Comparison of ENCODE assay signal across 17 mouse cellular contexts in genomic region chr8:122935912-122936311, GRCm38 (mm10).
A peak's percentile ranks its signal among the peaks of the same experiment; 100 is the strongest.
DNase-seq lines count a peak whose midpoint lies in the region; ATAC-seq and TF ChIP-seq lines count a peak whose summit lies in the region.
"Had no signal": no experiment of that assay in that cellular context is flagged by ENCODE, and none has a peak within 500 bp of the region (broad histone marks: within the 10 kb centered on the region; RNA-seq: fewer than 3 reads in every experiment).

No protein-coding gene starts in this region.

- DNase-seq in forebrain, postnatal 0 days = no peak
- DNase-seq in layer of hippocampus, adult 2 months (ENCODE audit: low spot score in 2 of 2) = no peak
- DNase-seq in layer of hippocampus, adult 9-10 months (ENCODE audit: low spot score) = no peak
- no peak for DNase-seq in MEL (ENCODE audit: low read depth, low spot score)
- no peak for DNase-seq in right cerebral cortex, postnatal 14 days
- DNase-seq in adrenal gland, adult 18-20 months (ENCODE audit: low spot score in 2 of 2) = no peak
- DNase-seq: adrenal gland, adult 8-10 months; adrenal gland, postnatal 36 days; heart, adult 18-20 months; heart, postnatal 10 days; heart, postnatal 4 days had no signal

- TF ChIP-seq POLR2A in MEL (IDR thresholded peaks at IDR 0.05; ENCODE audit: control insufficient read depth in 1 of 2, insufficient read depth in 1 of 2, low read depth in 1 of 2, low read length in 2 of 2, poor library complexity in 1 of 2) = no peak

- H3K36me3 ChIP-seq in forebrain, embryonic 15.5 days = no peaks in the 10 kb centered on the region
- no peaks in the 10 kb centered on the region for H3K36me3 ChIP-seq in forebrain, postnatal 0 days (ENCODE audit: insufficient read depth)
- peaks cover 0 to 62% of the 10 kb centered on the region in 2 experiments; a peak in 3 of 4 replicates for H3K36me3 ChIP-seq in MEL (ENCODE audit: control insufficient read depth in 1 of 2, insufficient read depth in 2 of 2, low read length in 2 of 2)
- H3K36me3 ChIP-seq: embryonic facial prominence, embryonic 12.5 days; forebrain, embryonic 12.5 days; heart, embryonic 10.5 days had no signal

- no peak overlapping the region for H3K4me3 ChIP-seq in forebrain, embryonic 15.5 days
- H3K4me3 ChIP-seq in forebrain, postnatal 0 days (ENCODE audit: low read depth, low read length) = no peak overlapping the region
- H3K4me3 ChIP-seq in layer of hippocampus, adult 2 months = no peak overlapping the region
- no peak overlapping the region for H3K4me3 ChIP-seq in MEL (ENCODE audit: control insufficient read depth in 1 of 2, insufficient read depth in 1 of 2, low read depth in 2 of 2, low read length in 2 of 2)
- H3K4me3 ChIP-seq: embryonic facial prominence, embryonic 12.5 days; forebrain, embryonic 12.5 days; heart, embryonic 10.5 days had no signal

- H3K27me3 ChIP-seq in forebrain, embryonic 15.5 days = no peaks in the 10 kb centered on the region
- no peaks in the 10 kb centered on the region for H3K27me3 ChIP-seq in forebrain, postnatal 0 days (ENCODE audit: insufficient read depth, low read length)
- H3K27me3 ChIP-seq in MEL (ENCODE audit: control insufficient read depth in 1 of 2, insufficient read depth in 2 of 2, low read length in 2 of 2) = no peaks in the 10 kb centered on the region
- H3K27me3 ChIP-seq: embryonic facial prominence, embryonic 12.5 days; forebrain, embryonic 12.5 days had no signal

- 90% methylated on average over 3 of the region's 3 CpGs for WGBS in forebrain, embryonic 15.5 days
- WGBS in forebrain, postnatal 0 days = 83% methylated on average over 3 of the region's 3 CpGs

- H3K4me2 ChIP-seq in forebrain, embryonic 15.5 days (replicated peaks) = no peak overlapping the region
- no peak overlapping the region for H3K4me2 ChIP-seq in forebrain, postnatal 0 days (ENCODE audit: low read depth)
- H3K4me2 ChIP-seq: embryonic facial prominence, embryonic 12.5 days; forebrain, embryonic 12.5 days had no signal

- no peak for TF ChIP-seq EP300 in MEL (IDR thresholded peaks at IDR 0.05; ENCODE audit: low read depth in 1 of 2, low read length in 2 of 2)

- peak overlapping the region; percentile 71 for H3K27ac ChIP-seq in forebrain, embryonic 15.5 days (replicated peaks)
- H3K27ac ChIP-seq in forebrain, postnatal 0 days (ENCODE audit: low read depth, low read length) = no peak overlapping the region
- peak overlapping the region; percentile 73 for H3K27ac ChIP-seq in layer of hippocampus, adult 2 months
- no peak overlapping the region for H3K27ac ChIP-seq in MEL (ENCODE audit: control insufficient read depth, low read depth, low read length)
- H3K27ac ChIP-seq: embryonic facial prominence, embryonic 12.5 days; heart, embryonic 10.5 days had no signal

- ATAC-seq in forebrain, embryonic 15.5 days (replicated peaks) = no peak
- no peak for ATAC-seq in forebrain, postnatal 0 days
- ATAC-seq: hindbrain, embryonic 16.5 days; inflammation-experienced regulatory T-cells, adult 6 months had no signal

- H3K4me1 ChIP-seq in forebrain, embryonic 15.5 days = peaks cover 64% of the 10 kb centered on the region
- peaks cover 30% of the 10 kb centered on the region for H3K4me1 ChIP-seq in forebrain, postnatal 0 days (ENCODE audit: insufficient read depth)
- peaks cover 30 to 41% of the 10 kb centered on the region in 2 experiments for H3K4me1 ChIP-seq in MEL (ENCODE audit: control insufficient read depth in 1 of 2, insufficient read depth in 2 of 2, low read length in 2 of 2)

- H3K79me2 ChIP-seq in MEL (ENCODE audit: control insufficient read depth, insufficient read depth, low read length, poor library complexity) = peaks cover 63% of the 10 kb centered on the region

- no peak overlapping the region for H3K9ac ChIP-seq in forebrain, embryonic 15.5 days (replicated peaks)
- no peak overlapping the region for H3K9ac ChIP-seq in forebrain, postnatal 0 days
- no peak overlapping the region for H3K9ac ChIP-seq in MEL (ENCODE audit: control insufficient read depth, low read depth, low read length, poor library complexity, severe bottlenecking)
- H3K9ac ChIP-seq: embryonic facial prominence, embryonic 12.5 days; forebrain, embryonic 12.5 days had no signal

- TF ChIP-seq RAD21 in MEL (IDR thresholded peaks at IDR 0.05; ENCODE audit: low read depth, low read length) = no peak

- H3K9me3 ChIP-seq in forebrain, embryonic 15.5 days = no peaks in the 10 kb centered on the region
- no peaks in the 10 kb centered on the region for H3K9me3 ChIP-seq in forebrain, postnatal 0 days (ENCODE audit: low read length)
- H3K9me3 ChIP-seq in MEL (replicated peaks; ENCODE audit: insufficient read depth, low read length) = no peaks in the 10 kb centered on the region
- H3K9me3 ChIP-seq: embryonic facial prominence, embryonic 12.5 days; forebrain, embryonic 12.5 days; heart, embryonic 10.5 days had no signal

- TF ChIP-seq CTCF in forebrain, postnatal 0 days (IDR thresholded peaks at IDR 0.05; ENCODE audit: low read depth) = no peak
- no peak for TF ChIP-seq CTCF in layer of hippocampus, adult 2 months (conservative IDR thresholded peaks at IDR 0.05)
- no peak for TF ChIP-seq CTCF in MEL (IDR thresholded peaks at IDR 0.05 in 2 of 3, conservative IDR thresholded peaks at IDR 0.05 in 1 of 3; ENCODE audit: control insufficient read depth in 1 of 3, insufficient read depth in 1 of 3, low read depth in 2 of 3, low read length in 3 of 3, poor library complexity in 1 of 3, severe bottlenecking in 1 of 3)

TF ChIP-seq in MEL, 35 proteins besides CTCF, POLR2A, EP300 and RAD21:
- TF ChIP-seq MAX (IDR thresholded peaks at IDR 0.05; ENCODE audit: low read length) (no peak), ZNF384 (IDR thresholded peaks at IDR 0.05; ENCODE audit: low read depth, low read length) (peak; percentile 72)

Comparison
In these comparisons a context has a peak if more than half of its experiments do, and no peak if none do; other contexts are left out.
1. H3K27ac ChIP-seq: peak in forebrain, embryonic 15.5 days (single experiment) and layer of hippocampus, adult 2 months (single experiment); none in forebrain, postnatal 0 days (single experiment) and MEL (single experiment).